Mouse (Mus musculus) kidney, adult 11 months (tissue): ENCODE measurements around the gene Olfr1023.

Source experiments
- DNase-seq: peaks from one replicate; pipeline ENCODE4 v3.0.0; 2022

Gene Olfr1023

DNA sequence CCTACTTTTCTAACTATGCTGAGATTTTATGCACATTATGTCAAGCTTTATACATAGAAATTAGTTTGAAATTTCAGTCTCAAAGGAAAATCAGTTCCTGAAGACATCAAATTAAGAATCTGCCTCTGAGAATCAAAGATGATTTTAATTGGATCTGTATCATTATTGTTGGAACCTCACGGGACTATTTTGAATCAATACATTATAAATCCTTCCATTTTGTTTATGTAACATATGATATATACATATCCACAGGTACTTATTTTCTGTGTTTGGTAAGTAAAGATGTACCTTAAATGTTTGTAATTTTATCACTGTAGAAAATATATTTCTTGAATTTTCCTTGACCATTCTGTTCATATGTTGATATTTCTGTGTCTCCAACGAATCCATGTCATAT is at the start of gene Olfr1023:
Gene Olfr1023 (plus strand): TSS at position 301 of the 400 bp plus-strand sequence.
- no peak for DNase-seq

DNA sequence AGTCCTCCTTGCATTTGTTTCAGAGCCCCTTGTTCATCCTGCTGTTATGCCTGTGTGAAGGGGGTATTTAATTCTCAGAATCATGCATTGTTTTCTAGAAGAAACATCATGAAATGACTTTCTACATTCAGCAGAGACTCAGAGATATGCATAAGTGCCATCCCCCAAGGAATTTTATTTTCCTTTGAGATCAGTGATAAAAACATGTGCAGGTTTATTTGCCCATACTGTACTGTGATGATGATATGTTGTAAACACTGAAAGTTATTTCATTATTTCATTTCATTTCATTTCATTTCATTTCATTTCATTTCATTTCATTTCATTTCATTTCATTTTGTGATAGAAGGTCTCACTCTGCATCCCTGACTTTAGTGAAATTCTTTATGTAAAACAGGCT is 40.1 kb upstream of the Olfr1023 start, which contains the start of gene Olfr1019:
Gene Olfr1019 (minus strand): TSS at position 101 of the 400 bp plus-strand sequence.
- no peak for DNase-seq

DNA sequence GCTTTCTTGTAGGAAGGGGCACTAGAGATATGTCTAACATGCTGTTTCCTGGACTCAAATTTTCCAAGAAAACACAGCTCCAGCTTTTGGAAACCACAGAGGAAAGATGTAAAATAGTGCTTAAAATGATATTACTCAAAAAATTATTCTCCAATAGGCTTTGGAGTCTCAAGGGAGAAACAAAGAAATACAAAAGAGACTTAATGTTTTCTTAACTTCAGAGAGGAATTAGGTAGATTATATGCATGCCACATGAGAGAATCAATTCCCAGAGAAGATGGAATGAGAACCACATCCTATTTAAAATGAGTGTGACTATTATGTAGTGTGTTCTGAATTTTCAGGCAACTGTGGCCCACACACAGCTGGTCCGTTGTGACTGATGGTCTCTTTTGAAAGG is 38.7 kb upstream of the Olfr1023 start, which contains the start of gene Olfr1020:
Gene Olfr1020 (plus strand): TSS at position 301 of the 400 bp plus-strand sequence.
- no peak for DNase-seq

DNA sequence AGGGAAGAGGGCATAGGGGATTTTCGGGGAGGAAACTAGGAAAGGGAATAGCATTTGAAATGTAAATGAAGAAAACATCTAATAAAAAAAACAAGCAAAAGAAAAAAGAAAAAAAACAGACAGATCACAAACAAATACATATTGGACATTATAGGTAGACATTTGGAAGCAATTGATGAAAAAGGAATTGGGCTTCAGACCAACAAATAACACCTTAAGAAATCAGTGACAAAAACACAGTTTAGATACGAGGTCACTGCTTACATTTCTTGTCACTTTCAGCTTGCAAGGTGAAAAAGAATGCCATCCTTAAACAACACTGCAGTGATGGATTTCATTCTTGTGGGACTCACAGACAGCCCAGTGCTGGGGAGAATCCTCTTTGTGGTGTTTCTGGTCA is 17.1 kb upstream of the Olfr1023 start, which contains the start of gene Olfr1022:
Gene Olfr1022 (plus strand): TSS at position 301 of the 400 bp plus-strand sequence.
- no peak for DNase-seq

DNA sequence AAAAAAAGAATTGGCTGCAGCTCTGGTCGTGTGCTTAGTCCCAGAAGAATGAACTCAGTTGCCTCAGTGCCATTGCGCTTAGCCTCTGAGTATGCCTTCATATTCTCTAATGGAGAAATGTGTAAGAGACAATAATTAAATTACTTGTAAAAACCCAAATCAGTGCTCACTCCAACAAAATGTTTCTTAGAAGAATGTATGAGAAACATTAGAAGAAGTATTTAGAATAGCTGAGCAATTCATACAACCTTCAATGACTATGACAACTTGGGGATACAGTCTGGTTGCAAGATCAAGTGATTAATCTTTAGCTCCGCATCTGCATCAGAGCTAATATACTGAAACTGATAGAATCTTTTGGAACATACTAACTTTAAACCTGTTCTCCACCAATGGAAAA is 19.5 kb downstream of the Olfr1023 start, which contains the start of gene Olfr1024:
Gene Olfr1024 (minus strand): TSS at position 101 of the 400 bp plus-strand sequence.
- DNase-seq = no peak

DNA sequence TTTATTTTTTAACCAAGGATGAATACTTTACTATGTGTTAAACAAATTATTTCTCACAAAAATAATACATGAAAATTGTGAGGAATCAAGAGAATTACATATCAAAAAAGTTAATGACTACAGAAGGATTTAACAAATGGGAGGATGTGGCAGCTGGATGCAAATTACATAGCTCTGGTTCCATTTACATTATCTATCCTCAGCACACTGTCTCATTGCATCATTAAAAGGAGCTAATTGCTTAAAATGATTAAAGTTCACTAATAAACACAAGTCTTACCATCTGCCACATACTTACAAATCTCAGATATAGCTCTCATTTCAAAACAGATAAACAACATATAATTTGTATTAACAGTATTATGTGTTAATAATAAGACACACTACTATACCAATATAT is 27.8 kb downstream of the Olfr1023 start:
- no peak for DNase-seq

DNA sequence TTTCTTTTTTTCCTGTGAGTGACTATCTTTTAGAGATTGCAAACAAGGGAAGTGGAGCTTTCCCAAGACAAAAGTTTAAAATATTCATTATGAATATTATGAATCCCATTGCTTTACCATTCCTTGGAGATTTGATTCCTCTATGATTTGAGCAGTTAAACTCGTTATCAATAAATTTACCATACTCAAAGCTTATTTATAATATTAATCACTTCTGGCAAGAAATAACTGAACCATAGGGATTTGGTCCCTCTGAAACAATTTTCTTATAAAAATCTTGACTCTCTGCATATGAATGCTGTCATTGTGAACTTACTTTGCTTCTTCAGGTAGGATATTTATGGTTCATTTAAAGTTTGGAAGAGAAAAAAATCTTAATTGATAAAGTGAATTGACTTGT is 29.5 kb downstream of the Olfr1023 start, which contains the start of gene Olfr1025-ps1:
Gene Olfr1025-ps1 (plus strand): TSS at position 301 of the 400 bp plus-strand sequence.
- no peak for DNase-seq

DNA sequence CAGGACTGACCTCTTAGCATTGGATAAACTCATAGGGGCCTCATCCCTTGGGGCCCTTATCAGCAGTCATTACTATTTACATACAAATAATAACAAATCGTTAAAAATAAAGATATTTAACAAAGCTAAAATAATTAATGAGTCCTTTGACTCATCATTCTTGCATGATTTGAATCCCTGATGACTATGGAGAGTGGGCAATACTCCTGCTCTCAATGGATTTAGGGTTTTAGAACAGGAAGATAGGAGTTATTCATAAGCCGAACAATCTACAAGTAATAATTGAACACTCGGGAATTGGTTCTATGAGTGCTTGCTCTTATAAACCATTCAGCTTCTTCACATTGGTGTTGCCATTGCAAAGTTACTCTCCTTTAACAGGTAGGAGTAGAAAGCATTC is 35.8 kb downstream of the Olfr1023 start, which contains the start of gene Olfr1026:
Gene Olfr1026 (plus strand): TSS at position 301 of the 400 bp plus-strand sequence.
- DNase-seq = no peak
